Mouse (Mus musculus) adrenal gland, postnatal 14 days (tissue): Measurements from ENCODE around the gene Slc35c2. TPM values are rescaled to one million over a fixed set of nuclear protein-coding genes. Genes with fewer than 3 reads are reported as not detected.

Experiments used
- DNase-seq: peaks from one replicate; pipeline ENCODE4 v3.0.0; 2021; ENCODE audit warnings: mixed read lengths
- total RNA-seq: library from RNA; stranded (reverse); gene quantifications from 2 replicates; pipeline ENCODE4 v1.2.3, GENCODE M21; 2021

Gene Slc35c2
- total RNA-seq, 1 experiment from 2014 or later = 32.8 TPM

DNA sequence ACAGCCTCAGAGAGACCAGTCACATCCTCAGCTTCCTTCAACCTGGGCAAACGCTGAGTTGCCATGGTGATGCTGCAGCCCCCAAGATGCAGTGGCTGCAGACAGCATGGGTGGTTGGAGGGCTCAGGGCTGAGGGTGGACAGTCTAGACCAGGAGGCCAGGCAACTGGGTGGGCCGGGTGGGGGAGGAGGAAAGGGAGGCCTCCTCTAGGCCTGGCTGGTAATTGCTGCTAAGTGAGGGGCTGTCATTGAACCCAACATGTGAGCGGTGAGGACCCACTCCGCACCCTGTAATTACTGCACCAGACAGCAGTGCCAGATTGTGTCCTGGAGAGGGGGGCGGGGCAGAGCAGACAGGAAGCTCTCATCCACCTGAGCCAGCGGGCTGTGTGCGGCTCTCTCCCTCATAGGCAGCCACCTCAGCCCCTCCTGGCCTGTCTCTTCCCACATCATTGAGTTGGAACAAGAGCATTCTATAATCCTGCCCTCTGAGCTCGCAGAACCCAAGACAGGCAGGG is 12.5 kb downstream of the Slc35c2 start:
- DNase-seq = no peak

DNA sequence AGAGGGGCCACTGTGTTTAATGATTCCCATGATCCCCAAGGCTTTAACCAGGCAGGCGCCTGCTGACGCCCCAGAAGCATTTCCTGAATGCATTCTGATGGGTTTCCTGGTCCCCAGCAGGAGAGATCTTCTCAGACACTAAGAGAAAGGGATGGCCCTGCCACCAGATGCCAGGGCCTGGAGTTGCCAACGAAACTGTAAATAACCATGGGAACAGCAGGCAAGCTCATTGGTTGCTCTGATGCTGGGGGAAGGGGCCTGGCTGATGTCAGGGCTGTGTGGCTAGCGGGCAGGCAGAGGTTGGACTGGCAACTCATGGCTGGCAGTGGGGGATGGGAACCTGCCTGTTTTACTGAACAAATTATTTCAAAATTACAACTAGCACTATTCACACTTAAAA is 14.1 kb downstream of the Slc35c2 start:
- DNase-seq = no peak

DNA sequence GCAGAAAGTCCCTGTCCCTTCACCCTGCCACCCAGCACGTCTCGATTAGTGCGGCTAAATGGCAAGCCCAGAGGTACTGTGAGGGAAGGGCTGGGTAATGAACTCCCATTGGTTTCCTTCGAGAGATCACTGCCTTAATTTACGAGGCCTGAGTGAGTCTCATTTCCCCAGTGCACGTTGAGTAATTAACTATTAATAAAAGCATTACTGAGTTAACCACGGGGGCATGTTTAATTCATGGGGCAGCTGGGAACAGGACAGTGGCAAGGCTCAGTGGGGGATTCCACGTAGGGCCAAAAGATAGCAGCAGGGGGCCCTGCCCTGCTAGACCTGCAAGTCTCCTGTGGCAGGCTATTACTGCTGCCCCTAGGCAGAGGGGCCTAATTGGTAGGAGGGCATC is 16.3 kb downstream of the Slc35c2 start:
- no peak for DNase-seq

DNA sequence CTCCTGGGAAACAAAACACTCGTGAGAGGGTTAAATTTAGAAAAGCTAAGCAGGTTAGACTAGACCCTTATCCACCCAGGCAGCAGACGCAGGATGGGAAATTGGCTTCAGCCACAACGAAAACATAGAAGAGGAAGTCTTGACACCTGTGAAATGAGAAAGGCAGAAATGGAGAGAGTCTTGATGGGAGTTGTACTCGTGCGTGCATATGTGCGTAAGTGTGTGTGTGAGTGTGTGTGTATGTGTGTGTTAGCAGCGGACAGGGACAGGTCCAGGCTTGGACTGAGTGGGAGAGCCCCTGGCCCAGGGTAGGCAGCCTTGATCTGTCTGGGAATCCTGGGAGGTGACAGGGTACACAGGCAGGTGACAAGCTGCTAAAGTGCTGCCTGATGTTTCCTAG is 16.8 kb downstream of the Slc35c2 start:
- DNase-seq = no peak

DNA sequence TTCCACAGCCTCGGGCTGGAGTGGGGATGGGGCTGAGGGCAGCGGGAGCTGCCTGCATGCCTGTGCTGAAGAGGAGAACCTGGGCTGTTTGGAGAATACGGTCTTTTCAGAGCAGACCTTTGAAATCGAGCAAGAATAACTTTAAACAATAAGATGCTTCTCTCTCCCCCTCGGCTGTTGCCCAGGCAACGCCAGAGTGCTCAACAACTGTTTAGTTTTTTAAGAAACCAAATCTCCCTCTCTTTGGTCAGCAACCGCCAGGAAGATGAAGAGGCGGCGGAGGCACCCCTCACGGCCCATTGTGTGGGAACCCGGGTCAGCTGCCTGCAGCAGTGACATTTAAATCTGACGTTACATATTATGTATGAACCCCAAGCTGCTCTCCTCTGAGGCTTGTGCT is 20.9 kb downstream of the Slc35c2 start:
- DNase-seq = no peak

DNA sequence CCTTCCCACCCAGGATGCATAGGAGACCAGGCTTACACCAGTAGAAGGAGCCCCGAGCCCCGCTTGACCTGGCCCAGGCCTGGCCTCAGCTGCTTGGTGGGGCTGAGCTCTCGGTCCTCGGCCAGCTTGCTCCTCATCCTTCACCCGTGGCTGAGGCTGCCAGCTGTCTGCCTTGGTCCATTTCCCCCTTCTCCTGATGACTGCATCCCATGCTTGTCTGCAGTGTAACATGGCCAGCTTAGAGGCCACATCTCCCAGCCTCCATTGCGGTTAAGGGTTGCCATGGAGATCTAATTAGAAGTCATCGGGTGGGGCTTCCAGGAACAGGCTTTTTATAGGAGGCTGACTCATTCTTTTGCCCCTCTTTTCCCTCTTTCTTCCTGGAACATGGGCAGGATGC is 23.8 kb downstream of the Slc35c2 start:
- DNase-seq = no peak

DNA sequence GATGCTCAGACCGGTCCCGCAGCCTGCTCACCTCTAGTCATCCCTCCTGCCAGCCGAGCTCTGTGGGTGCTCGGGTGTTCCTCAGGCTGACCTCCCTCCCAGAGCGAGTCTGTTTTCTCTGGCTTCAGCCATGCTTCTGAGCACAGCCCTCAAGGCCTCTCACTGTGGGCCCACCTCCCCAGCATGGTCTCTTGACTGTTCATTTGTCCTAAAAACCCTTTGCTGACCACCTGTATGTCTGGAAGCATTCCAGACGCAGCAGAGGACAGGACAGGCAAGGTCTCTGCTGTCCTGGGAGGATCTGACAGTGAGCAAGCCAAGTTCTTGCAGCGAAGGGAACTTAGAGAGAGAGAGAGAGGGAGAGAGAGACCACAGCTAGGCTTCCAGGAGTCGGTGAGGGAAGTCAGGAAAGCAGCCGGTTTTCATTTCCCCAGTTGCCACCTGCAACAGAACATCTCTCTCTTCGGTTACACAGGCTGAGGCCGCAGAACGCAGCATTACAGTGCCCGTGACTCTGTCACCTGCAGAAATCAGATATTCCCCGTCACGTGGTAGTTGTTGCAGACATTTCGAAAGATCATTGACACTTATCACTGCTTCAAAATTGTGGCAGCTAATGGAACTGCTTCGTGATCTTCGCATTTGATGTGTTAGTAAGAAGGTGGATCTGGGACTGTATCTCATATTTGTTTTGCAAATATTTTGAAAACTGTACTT is 25.2 kb downstream of the Slc35c2 start:
- no peak for DNase-seq

DNA sequence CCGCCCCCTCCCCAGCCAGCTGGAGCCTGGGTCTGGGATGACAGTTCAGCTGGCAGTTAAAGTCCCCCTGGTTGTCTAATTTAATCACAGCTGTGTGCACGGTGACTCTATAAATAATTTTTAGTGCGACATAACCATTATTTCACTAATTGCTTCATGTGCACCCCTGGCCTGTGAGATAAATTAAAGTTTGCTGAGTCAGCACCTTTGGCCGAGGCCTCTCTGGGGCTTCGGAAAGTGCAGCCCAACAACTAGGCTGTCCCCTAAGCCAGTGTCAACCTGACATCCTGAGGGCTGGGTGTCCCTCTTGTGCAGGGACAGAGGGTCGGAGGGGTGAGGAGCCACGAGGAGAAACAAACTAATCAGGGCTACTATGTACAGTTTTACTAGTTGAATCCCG is 27.8 kb downstream of the Slc35c2 start:
- DNase-seq = no peak

DNA sequence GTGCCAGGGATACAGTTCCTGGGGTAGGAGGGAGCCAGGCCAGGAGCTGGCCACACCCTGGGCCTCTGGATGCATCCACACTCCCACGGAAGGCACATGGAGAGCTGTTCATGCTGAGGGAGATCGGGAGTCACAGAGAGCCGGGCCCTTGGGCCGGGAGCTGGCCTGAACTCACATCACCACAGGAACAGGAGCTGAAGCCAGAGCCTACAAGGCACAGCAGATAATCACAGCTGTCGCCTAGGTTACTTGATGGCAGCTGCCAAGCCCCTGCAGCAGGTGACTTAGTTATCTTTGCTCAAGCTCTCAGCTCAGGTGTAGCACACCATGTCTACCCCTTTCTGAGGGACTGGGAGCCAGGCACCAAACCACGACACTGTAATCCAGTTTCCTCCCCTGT is 29.3 kb downstream of the Slc35c2 start:
- DNase-seq = no peak

DNA sequence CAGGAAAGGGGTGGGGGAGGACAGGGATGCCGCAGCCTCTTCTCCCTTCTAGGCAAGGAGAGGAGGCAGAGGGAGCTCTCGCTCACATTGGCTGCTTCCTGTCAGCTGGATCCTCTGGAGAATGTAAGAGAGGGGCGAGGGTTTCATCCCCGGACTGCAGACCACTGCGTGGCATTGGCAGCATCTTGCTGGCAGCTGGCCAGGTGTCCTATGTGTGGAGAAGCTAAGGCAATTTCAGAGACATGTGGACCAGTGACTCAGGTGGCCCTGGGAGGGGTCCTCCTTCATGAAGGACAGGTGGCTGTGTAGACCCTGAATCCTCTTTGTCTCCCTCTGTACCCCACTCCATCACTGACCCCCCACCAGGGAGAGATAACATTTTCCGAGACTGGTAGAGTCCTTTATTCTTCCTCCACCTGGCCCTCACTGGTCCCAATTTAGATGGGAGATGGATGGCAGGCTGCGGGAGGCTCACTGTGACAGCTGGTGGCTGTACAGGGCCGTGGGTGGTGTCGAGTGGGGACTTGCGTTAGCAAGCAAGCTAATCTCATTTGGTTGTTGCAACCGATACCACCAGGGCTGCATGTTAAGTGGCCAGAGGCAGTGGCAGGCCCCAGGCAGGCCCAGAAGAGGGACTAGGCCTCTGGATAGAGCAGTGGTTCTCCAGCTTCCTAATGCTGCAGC is 30.4 kb downstream of the Slc35c2 start:
- peak; percentile 29 for DNase-seq

DNA sequence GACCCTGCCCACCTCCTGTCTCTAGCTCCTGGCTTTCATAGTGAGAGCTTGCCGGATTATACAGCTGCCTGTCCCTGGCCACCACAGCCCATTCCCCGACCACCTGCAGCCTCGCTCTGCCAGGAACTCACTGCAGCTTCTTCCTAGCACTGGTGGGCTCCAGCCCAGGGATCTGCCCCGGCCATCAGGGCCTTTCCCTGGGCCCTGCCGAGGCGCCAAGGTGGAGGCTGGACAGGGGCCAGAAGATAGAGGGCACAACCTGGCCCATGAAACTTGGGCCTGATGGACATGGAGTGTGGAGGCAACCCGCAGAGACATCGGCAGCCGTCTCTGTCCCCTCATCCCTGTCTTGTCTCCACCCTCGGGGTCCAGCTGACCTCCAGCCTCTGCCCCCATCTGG is 31.5 kb downstream of the Slc35c2 start:
- no peak for DNase-seq

DNA sequence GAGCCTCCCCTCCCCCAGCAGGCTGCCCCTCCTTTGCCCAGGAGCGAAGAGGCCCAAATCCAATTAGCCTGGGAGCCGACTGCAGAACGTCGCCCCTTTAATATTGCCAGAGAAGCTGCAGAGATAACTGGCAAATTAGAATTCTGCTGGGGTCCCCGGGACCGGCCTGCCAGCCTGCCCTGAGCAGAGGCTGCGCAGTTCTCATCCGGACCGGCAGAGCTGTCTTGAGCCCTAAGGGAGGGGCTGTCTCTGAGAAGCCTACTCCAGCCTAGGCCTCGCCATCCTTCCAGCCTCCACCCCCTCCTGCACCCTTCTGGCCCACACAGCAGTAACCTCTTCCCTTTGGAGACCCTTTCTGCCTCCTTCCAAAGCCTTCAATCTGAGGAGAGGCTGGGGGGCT is 33.8 kb downstream of the Slc35c2 start:
- DNase-seq = no peak

DNA sequence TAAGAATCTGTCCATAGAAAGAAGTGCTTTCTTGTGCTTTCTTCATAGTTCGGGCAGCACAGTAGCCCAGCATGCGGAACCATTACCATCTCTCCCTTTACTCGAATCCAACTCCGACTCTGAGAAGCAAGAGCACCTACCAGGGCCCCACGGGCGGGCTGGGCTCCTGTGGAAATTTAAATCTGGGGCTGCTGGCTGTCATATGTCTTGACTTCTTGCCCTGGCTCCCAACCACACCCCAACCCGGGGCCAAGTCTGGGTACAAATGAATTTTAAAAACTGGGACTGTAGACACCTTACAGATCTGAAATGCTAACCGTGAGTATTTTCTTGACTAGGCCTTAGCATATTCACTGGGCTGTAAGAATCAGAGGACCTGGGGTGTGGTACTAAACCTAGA is 34.4 kb downstream of the Slc35c2 start:
- DNase-seq = no peak

DNA sequence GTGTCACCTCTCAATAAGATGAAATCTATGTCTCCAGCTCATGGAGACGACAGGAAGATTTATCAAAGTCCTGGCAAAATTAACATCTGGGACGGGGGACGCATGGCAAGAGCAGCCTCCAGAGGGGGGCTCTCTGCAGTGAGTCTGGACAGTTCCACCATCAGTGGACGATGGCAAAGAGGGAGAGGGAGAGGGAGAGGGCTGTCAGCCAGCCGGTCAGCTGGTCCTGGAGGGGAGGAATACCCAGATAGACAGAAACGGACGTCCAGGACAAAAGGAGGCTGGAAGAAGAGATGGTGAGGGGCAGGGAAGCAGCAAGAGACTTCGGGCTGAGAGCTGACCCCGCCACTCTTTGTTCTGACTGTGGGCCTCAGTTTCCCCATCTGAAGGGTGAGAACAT is 34.9 kb downstream of the Slc35c2 start:
- DNase-seq = no peak

DNA sequence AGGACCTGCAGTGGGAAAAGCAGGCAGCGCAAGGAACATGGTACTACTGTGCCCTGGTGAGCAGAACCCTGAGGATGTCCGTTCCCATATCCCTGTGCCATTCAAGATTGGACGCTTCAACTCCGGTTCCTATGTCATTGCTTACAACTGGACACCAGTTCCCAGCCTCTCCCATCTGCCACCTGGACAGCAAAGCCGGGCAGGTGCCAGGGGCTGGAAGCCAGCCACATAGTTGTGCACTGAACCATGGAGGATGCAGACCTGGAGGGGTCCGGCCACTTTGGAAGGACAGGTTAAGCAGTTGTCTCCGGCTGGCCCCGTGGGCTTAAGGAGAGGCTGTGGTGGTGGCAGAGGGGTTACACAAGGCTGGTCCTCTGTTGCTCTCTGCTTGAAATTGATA is 35.3 kb downstream of the Slc35c2 start:
- DNase-seq = no peak

DNA sequence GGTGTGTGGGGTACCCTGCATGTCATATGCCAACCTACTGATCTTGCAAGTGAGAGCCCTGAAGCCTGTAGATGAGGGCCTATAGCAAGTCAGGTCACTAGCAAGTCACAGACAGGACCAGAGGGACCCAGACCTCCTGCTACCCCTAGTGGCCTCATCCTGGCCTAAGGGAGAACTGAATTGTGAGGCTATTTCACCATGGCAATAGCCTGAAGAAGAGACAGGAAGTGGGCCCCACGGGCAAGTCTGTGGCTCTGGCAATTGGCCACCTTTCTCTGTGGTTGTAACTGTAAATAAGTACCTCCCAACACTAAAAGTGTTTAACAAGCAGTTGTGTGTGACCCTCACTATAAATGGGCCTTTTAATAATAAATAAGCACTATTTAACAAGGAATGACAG is 36.8 kb downstream of the Slc35c2 start:
- no peak for DNase-seq

DNA sequence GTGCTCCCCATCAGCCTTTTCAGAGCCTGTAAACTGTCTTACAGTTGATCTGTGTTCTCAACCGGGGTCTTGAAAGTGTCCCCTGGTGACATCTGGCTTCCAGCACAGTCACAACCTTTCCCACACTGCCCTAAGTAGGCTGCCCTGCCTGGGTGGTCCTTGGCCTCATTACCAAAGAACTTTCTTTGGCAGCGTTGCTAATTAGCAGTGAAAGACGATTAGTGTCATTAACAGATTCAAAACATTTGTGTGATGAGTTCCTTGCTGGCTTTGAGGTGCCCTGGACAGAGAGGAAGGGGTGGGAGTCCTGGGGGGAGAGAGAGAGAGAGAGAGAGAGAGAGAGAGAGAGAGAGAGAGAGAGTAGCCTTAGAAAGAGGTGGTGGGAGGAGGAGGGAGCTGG is 38.7 kb downstream of the Slc35c2 start:
- DNase-seq = no peak

DNA sequence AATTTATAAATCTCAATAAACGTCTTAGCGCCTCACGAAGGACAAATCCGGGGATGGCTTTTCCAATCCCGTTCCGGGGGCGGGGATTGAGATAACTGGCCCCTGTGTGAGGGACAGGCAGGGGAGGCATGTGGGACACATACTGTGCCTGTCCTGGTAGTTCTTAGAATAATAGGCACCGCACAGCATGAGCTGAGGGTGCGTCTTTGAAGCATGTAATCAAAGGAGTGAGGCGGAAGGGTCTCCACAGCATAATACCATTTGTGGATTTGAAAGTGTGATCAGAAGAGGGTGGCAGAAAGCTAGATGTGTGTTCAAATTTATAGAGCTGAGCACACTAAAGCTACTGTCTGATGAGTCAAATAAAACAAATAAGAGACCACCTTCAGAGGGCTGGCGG is 41.3 kb downstream of the Slc35c2 start:
- no peak for DNase-seq

DNA sequence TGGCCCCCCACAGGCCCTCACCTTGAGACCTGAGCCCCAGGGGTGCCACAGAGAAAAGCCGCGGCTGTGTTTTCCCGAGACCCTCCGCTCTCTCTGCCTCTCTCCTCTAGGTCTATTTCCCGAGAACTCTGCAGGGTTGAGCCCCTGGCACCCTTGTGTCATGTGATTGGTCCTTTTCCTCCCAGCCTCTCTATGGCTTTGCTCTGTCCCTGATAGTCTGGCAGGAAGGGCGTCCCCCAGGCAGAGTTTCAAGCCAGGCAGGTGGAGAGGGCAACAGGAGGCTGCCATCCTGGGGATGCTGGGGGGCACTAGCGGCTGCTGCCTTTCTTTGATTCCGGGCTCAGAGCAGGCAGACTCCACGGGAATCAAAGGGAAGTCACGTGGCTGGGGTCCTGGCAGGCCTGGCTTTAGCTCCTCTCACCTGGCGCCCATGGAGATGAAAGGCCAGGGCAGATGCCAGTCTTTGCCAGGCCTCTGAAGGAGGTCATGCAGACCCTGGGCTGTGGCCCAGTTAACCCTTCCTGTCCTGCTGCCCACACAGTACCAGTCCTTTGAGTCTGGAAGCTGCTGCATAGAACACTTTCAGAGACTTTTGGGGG is 44.4 kb downstream of the Slc35c2 start:
- no peak for DNase-seq

DNA sequence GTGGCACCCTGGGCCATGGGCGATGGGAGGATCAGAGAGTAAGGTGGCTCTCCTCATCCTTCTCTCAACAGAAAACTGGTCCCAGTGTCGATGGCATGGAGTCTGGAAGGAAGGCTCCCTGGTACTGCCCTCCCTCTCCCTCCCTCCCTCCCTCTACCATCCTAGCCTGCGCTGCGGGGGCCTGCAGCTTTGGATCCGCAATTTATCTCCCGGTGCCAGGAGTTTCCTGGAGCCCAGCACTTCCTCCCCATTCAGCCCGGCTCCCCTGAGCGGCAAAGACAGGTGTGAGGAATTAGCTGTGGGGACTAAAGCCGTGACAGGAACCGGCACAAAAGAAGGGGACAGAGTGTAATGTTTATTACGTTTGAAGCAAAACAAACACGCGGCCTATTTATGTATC is 45.1 kb downstream of the Slc35c2 start:
- no peak for DNase-seq

DNA sequence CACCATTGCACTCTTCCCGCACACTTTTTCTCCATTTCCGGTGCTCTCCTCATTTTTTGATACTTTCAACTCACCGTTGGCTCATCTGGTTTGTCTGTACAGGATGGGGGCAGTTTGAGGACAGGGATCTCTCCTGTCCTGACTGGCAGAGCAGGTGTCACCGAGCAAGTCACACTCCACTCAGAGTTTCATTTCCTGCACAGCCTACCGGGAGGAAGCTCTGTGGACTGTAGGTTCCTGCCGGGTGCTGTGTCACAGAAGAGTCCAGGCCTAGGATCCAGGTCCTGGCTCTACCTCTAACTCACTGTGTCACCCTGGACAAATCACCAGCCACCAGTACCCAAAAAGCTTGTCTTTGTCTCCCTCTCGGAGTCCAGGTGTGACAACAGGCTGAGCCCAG is 45.9 kb downstream of the Slc35c2 start:
- DNase-seq = no peak

DNA sequence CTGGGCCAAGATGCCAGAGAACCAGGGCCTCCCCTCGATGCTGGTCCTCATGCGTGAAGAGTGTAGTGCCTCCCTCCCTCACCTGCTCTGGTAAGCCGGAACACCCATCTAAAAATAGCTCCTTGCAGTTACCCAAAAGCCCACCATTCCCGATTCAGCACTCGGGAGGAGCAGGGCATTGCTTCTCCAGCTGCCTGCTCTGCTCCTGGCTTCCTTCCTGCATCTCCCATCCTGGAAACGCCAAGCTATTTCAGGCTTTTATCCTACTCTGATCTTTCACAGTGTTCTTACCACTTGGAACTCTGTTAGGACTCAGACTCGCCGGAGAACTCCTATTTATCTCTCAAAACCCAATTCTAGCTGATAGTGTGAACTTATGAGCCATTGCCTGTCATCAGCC is 47.3 kb downstream of the Slc35c2 start:
- DNase-seq = no peak

DNA sequence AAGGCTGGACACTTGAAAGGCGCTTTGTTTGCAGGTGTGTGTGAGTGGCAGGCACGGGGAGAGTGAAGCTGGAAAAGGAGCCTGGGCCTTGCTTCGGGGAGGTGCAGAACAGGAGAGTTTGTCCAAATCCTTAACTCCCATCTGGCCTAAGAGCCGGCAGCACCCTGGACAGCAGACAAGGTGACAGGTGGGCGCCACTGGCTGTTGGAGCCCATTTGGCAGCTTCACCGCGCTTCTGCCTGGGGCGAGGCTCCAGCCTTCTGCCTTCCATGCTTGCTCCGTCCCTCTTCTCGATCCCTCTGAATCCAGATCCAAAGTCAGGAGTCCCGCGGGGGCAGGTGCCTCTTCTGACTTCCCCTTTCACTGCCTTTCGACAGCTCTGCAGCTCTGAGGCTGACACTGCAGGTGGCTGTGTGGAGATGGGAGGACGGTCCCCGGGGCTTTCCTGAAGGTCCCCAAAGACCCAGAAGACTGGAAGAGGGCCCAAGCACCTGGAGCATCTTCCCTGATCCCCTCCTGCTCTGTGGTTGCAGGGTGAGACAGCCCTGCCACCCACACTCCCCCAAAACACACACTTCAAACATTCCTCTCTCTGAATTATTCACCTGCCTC is 48.0 kb downstream of the Slc35c2 start:
- DNase-seq = no peak
